Mouse (Mus musculus) bone marrow macrophage, adult 2 months (primary cell): ENCODE data around the gene Znhit3. TPM values are rescaled to one million over a fixed set of nuclear protein-coding genes. Genes with fewer than 3 reads are reported as not detected.

Source experiments
- H3K27ac ChIP-seq: 2 replicates; pipeline ENCODE4 v1.5.1; 2012; ENCODE audit warnings: low read depth, low read length; ENCODE audit not compliant: insufficient read depth
- H3K4me1 ChIP-seq: 2 replicates; pipeline ENCODE4 v1.6.1; 2012; ENCODE audit warnings: low read length; ENCODE audit not compliant: control insufficient read depth, insufficient read depth
- H3K4me3 ChIP-seq: 2 replicates; pipeline ENCODE4 v1.5.1; 2012; ENCODE audit warnings: mild to moderate bottlenecking, low read length, moderate library complexity; ENCODE audit not compliant: insufficient read depth
- CTCF ChIP-seq: IDR thresholded peaks from 2 replicates; pipeline ENCODE4 v1.5.1; 2012; ENCODE audit warnings: low read depth, mild to moderate bottlenecking, low read length, moderate library complexity
- POLR2A ChIP-seq: IDR thresholded peaks from 2 replicates; pipeline ENCODE4 v1.6.1; 2012; ENCODE audit warnings: mild to moderate bottlenecking, low read depth, low read length, borderline replicate concordance
- polyA plus RNA-seq: library from polyadenylated mRNA; stranded (reverse); fragments of >200 nt; gene quantifications from 2 replicates; pipeline ENCODE4 v1.2.4, GENCODE M21; 2012; ENCODE audit not compliant: missing spikeins, insufficient read depth, insufficient read length

Znhit3 gene
- polyA plus RNA-seq = 12.1 and 15.0 TPM in 2 replicates

- TF ChIP-seq CTCF (no peak), POLR2A (no peak)
- no peaks in the 10 kb centered on the region for H3K4me1 ChIP-seq
- H3K4me3 ChIP-seq = peak within 1 kb of the TSS; percentile 90
- H3K27ac ChIP-seq = no peak within 1 kb of the TSS
Observed at GRCm38 (mm10) chr11:84916053-84916702, at the start of gene Znhit3. Gene Znhit3 (minus strand): TSS chr11:84916366.

- no peak overlapping the region for H3K27ac ChIP-seq
- H3K4me3 ChIP-seq = no peak overlapping the region
- TF ChIP-seq POLR2A (no peak), CTCF (no peak)
- H3K4me1 ChIP-seq = no peaks in the 10 kb centered on the region; the same call in 1 of the 2 replicates
Observed at GRCm38 (mm10) chr11:84963556-84963955, 47.4 kb upstream of the Znhit3 start.

- no peak overlapping the region for H3K27ac ChIP-seq
- H3K4me1 ChIP-seq = no peaks in the 10 kb centered on the region; the same call in 1 of the 2 replicates
- no peak overlapping the region for H3K4me3 ChIP-seq
- TF ChIP-seq POLR2A (no peak), CTCF (no peak)
Observed at GRCm38 (mm10) chr11:84962536-84962935, 46.4 kb upstream of the Znhit3 start.

GRCm38 (mm10) chr11:84961571-84961970 is 45.4 kb upstream of the Znhit3 start:
- TF ChIP-seq CTCF (no peak), POLR2A (no peak)
- H3K4me1 ChIP-seq = no peaks in the 10 kb centered on the region
- H3K27ac ChIP-seq = no peak overlapping the region
- H3K4me3 ChIP-seq = no peak overlapping the region

GRCm38 (mm10) chr11:84960780-84961179 is 44.6 kb upstream of the Znhit3 start:
- Histone ChIP-seq H3K4me1 (no peaks in the 10 kb centered on the region), H3K27ac (no peak overlapping the region), H3K4me3 (no peak overlapping the region)
- TF ChIP-seq CTCF (no peak), POLR2A (no peak)

- Histone ChIP-seq H3K4me3 (no peak overlapping the region), H3K27ac (no peak overlapping the region), H3K4me1 (no peaks in the 10 kb centered on the region)
- TF ChIP-seq CTCF (no peak), POLR2A (no peak)
Observed at GRCm38 (mm10) chr11:84960291-84960690, 44.1 kb upstream of the Znhit3 start.

GRCm38 (mm10) chr11:84959701-84960181 is 43.6 kb upstream of the Znhit3 start:
- TF ChIP-seq CTCF (no peak), POLR2A (no peak)
- Histone ChIP-seq H3K27ac (no peak overlapping the region), H3K4me1 (no peaks in the 10 kb centered on the region), H3K4me3 (no peak overlapping the region)

GRCm38 (mm10) chr11:84959181-84959580 is 43.0 kb upstream of the Znhit3 start:
- no peak overlapping the region for H3K27ac ChIP-seq
- no peak overlapping the region for H3K4me3 ChIP-seq
- H3K4me1 ChIP-seq = no peaks in the 10 kb centered on the region
- TF ChIP-seq POLR2A (no peak), CTCF (no peak)

GRCm38 (mm10) chr11:84958271-84958630 is 42.1 kb upstream of the Znhit3 start:
- H3K27ac ChIP-seq = no peak overlapping the region
- no peaks in the 10 kb centered on the region for H3K4me1 ChIP-seq
- H3K4me3 ChIP-seq = no peak overlapping the region
- TF ChIP-seq POLR2A (no peak), CTCF (no peak)

- Histone ChIP-seq H3K27ac (no peak within 1 kb of the TSS), H3K4me3 (no peak within 1 kb of the TSS)
Observed at GRCm38 (mm10) chr11:84957591-84958270, 41.6 kb upstream of the Znhit3 start, which contains the start of gene Car4. Gene Car4 (plus strand): TSS chr11:84957786.

More at GRCm38 (mm10) chr11:84957591-84958270, 41.6 kb upstream of the Znhit3 start, which contains the start of gene Car4:
- TF ChIP-seq CTCF (no peak), POLR2A (no peak)
- no peaks in the 10 kb centered on the region for H3K4me1 ChIP-seq
